Mouse (Mus musculus): ENCODE measurements around the gene Nav2.

- TF ChIP-seq KAT2A (IDR thresholded peaks at IDR 0.05; ENCODE audit: insufficient replicate concordance, low read length) (no peak), MXI1 (IDR thresholded peaks at IDR 0.05; ENCODE audit: low read depth, low read length) (no peak), CTCF (conservative IDR thresholded peaks at IDR 0.05 in 1 of 2, IDR thresholded peaks at IDR 0.05 in 1 of 2; ENCODE audit: low read depth in 2 of 2, low read length in 2 of 2) (no peak), POLR2A (IDR thresholded peaks at IDR 0.05; ENCODE audit: low read depth, low read length) (no peak), NELFE (IDR thresholded peaks at IDR 0.05; ENCODE audit: low read depth, low read length) (no peak)
Measured at GRCm38 (mm10) chr7:48877786-48878390, 30.6 kb upstream of the Nav2 start.
